Mouse (Mus musculus) stomach, postnatal 0 days (tissue): ENCODE measurements around the gene Fxyd6. TPM values are rescaled to one million over a fixed set of nuclear protein-coding genes. Genes with fewer than 3 reads are reported as not detected.

Experiments used
- ATAC-seq: fragments of 200-750 bp; cut with Nextera tagmentation; 2 replicates; pipeline ENCODE4 v1.8.0; 2017; ENCODE audit not compliant: low FRiP score, low TSS enrichment
- DNase-seq: peaks from one replicate; pipeline ENCODE4 v3.0.0-alpha.2; 2016; ENCODE audit warnings: low spot score
- H3K27ac ChIP-seq: fragments of 300-500 bp; sonication (generic); replicated peaks from 2 replicates; pipeline ENCODE4 v1.5.1; 2014; ENCODE audit warnings: mild to moderate bottlenecking, control low read depth
- H3K27me3 ChIP-seq: fragments of 300-500 bp; sonication (generic); 2 replicates; pipeline ENCODE4 v1.6.1; 2014; ENCODE audit warnings: low read length; ENCODE audit not compliant: control insufficient read depth, insufficient read depth
- H3K36me3 ChIP-seq: fragments of 300-500 bp; sonication (generic); 2 replicates; pipeline ENCODE4 v1.6.1; 2014; ENCODE audit warnings: low read length, mixed read lengths; ENCODE audit not compliant: control insufficient read depth, insufficient read depth
- H3K4me1 ChIP-seq: fragments of 300-500 bp; sonication (generic); replicated peaks from 2 replicates; pipeline ENCODE4 v1.6.1; 2014; ENCODE audit warnings: antibody characterized with exemption; ENCODE audit not compliant: control insufficient read depth, insufficient read depth
- H3K4me2 ChIP-seq: fragments of 300-500 bp; sonication (generic); replicated peaks from 2 replicates; pipeline ENCODE4 v1.6.1; 2014; ENCODE audit warnings: low read depth, mild to moderate bottlenecking, control low read depth, moderate library complexity
- H3K4me3 ChIP-seq: fragments of 300-500 bp; sonication (generic); 2 replicates; pipeline ENCODE4 v1.5.1; 2014; ENCODE audit warnings: low read depth, low read length, control low read depth
- H3K9ac ChIP-seq: fragments of 300-500 bp; sonication (generic); 2 replicates; pipeline ENCODE4 v1.6.1; 2014; ENCODE audit warnings: mild to moderate bottlenecking, low read length, control low read depth, mixed read lengths
- H3K9me3 ChIP-seq: fragments of 300-500 bp; sonication (generic); 2 replicates; pipeline ENCODE4 v1.6.1; 2016; ENCODE audit warnings: low read length; ENCODE audit not compliant: control insufficient read depth
- CTCF ChIP-seq: IDR thresholded peaks from 2 replicates; pipeline ENCODE4 v1.5.1; 2016; ENCODE audit warnings: antibody characterized with exemption, low read depth, mild to moderate bottlenecking, moderate library complexity
- EP300 ChIP-seq: optimal IDR thresholded peaks from 2 replicates; pipeline ENCODE3; 2016; ENCODE audit warnings: antibody characterized with exemption
- WGBS: fragments of 180-500 bp; shearing (Covaris S2); extraction: QIAGEN DNeasy Blood & Tissue Kit; methylation state at CpG from one replicate; pipeline ENCODE4 v1.1.7; 2014; 5-methylcytosine and 5-hydroxymethylcytosine counted together
- polyA plus RNA-seq: library from polyadenylated mRNA; unstranded; fragments of >200 nt; fragmentation: Nextera tagmentation; extraction: Ambion mirVana; gene quantifications from 2 replicates; pipeline ENCODE4 v1.2.1, GENCODE M21; 2015

Fxyd6 gene
- polyA plus RNA-seq, 1 experiment from 2014 or later = 66.9 TPM

- H3K27me3 ChIP-seq = peaks cover 22% of the 10 kb centered on the region
- no peak overlapping the region for H3K9ac ChIP-seq
- no peaks in the 10 kb centered on the region for H3K36me3 ChIP-seq
- no peaks in the 10 kb centered on the region for H3K9me3 ChIP-seq
- 82% methylated on average over 9 of the region's 9 CpGs for WGBS
- no peaks in the 10 kb centered on the region for H3K4me1 ChIP-seq
- no peak overlapping the region for H3K4me2 ChIP-seq
- TF ChIP-seq CTCF (no peak), EP300 (no peak)
- ATAC-seq (no peak), DNase-seq (no peak)
- H3K27ac ChIP-seq = no peak overlapping the region
- H3K4me3 ChIP-seq = no peak overlapping the region
Measured at GRCm38 (mm10) chr9:45433119-45433518, 63.1 kb downstream of the Fxyd6 start.

DNA sequence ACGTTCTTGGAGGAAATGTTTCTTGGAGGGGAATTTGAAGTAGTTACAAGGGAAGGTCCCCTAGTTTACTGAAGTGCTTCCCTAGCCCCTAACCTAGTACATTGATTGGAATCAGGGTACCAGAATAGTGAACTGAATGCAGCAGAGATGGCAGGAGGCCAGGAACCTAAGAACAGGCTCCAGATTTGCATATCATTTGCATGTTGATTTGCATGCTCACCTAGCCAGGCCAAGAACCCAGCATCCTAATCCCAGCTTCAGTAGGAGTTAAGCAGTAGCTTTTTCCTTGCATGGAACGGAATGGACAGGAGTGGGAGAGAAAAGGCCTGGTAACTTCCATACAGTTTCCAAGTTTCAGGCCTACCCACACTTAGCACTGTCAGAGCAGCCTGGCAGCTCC, 64.2 kb downstream of the Fxyd6 start:
- no peak overlapping the region for H3K9ac ChIP-seq
- TF ChIP-seq EP300 (no peak), CTCF (no peak)
- no peaks in the 10 kb centered on the region for H3K4me1 ChIP-seq
- H3K27me3 ChIP-seq = peaks cover 22% of the 10 kb centered on the region
- no peaks in the 10 kb centered on the region for H3K36me3 ChIP-seq
- ATAC-seq = no peak
- H3K4me3 ChIP-seq = no peak overlapping the region
- 79% methylated on average over 2 of the region's 2 CpGs for WGBS
- no peak overlapping the region for H3K27ac ChIP-seq
- no peak overlapping the region for H3K4me2 ChIP-seq
- DNase-seq = no peak
- H3K9me3 ChIP-seq = no peaks in the 10 kb centered on the region

DNA sequence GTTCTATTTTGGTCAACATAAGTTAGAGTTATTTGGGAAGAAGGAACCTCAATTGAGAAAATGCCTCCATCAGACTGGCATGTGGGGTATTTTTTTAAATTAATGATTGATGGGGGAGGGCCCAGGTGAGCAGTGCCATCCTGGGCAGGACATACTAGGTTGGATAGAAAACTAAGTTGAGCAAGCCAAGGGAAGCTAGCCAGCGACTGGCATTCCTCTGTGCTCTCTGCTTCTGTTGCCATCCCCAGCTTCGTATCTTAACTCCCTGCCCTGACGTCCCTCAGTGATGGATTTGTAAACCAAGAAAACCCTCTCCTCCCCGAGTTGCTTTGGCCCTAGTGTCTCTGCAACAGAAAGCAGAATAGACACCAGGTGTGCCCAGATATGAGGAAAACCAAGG, 69.0 kb downstream of the Fxyd6 start:
- Histone ChIP-seq H3K4me3 (no peak overlapping the region), H3K4me1 (no peaks in the 10 kb centered on the region), H3K9me3 (no peaks in the 10 kb centered on the region), H3K4me2 (no peak overlapping the region), H3K9ac (no peak overlapping the region), H3K36me3 (no peaks in the 10 kb centered on the region), H3K27me3 (no peaks in the 10 kb centered on the region), H3K27ac (no peak overlapping the region)
- TF ChIP-seq CTCF = no peak
- no peak for TF ChIP-seq EP300
- ATAC-seq = no peak
- 52% methylated on average over 4 of the region's 4 CpGs for WGBS
- DNase-seq = no peak

GRCm38 (mm10) chr9:45440083-45440784, 70.2 kb downstream of the Fxyd6 start:
- ATAC-seq (no peak), DNase-seq (no peak)
- H3K4me3 ChIP-seq = no peak overlapping the region
- no peak overlapping the region for H3K9ac ChIP-seq
- H3K36me3 ChIP-seq = no peaks in the 10 kb centered on the region
- WGBS = 55% methylated on average over 16 of the region's 16 CpGs
- H3K4me2 ChIP-seq = no peak overlapping the region
- H3K9me3 ChIP-seq = no peaks in the 10 kb centered on the region
- H3K4me1 ChIP-seq = no peaks in the 10 kb centered on the region
- H3K27me3 ChIP-seq = no peaks in the 10 kb centered on the region
- no peak overlapping the region for H3K27ac ChIP-seq
- no peak for TF ChIP-seq EP300
- TF ChIP-seq CTCF = no peak

DNA sequence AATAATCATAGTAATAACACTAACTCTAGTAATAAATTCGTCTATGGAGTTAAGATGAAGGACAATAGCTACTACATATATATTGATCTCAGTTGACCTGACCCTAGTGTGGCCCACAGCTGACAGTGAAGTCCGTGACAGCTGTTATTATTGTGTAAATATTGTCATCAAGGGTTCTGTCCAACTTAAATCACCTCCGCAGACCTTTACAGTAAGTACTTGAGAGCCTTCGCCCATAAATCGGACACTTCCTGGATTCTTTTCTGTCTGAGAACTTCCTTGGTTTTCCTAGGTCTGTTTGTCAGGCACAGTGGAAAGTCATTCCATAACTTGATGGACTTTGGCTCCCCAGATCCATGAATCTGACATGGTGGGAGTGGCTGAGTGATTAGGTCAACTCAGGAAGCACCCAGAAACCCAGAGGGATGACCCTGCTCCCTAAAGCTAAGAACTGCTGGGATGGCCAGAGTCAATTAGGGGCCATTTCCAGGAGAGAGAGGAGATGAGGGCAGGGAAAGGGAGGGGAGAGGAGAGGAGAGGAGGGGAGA, 74.3 kb downstream of the Fxyd6 start:
- no peak overlapping the region for H3K4me2 ChIP-seq
- 64% methylated on average over 5 of the region's 5 CpGs for WGBS

More for the DNA sequence above, 74.3 kb downstream of the Fxyd6 start:
- no peaks in the 10 kb centered on the region for H3K27me3 ChIP-seq
- no peak overlapping the region for H3K9ac ChIP-seq
- H3K36me3 ChIP-seq = no peaks in the 10 kb centered on the region
- H3K27ac ChIP-seq = no peak overlapping the region
- no peaks in the 10 kb centered on the region for H3K4me1 ChIP-seq
- TF ChIP-seq EP300 = no peak
- no peak for TF ChIP-seq CTCF
- H3K9me3 ChIP-seq = no peaks in the 10 kb centered on the region
- no peak overlapping the region for H3K4me3 ChIP-seq
- no peak for ATAC-seq
- DNase-seq = no peak

Other genes with a start within 250 kb of the Fxyd6 start
- 0.11 TPM in 2 replicates for gene Scn4b, start 231.8 kb upstream of the Fxyd6 start, polyA plus RNA-seq
- gene BC049352, start 188.2 kb upstream of the Fxyd6 start, polyA plus RNA-seq = 0.11 and 0.12 TPM in 2 replicates
- gene Tmprss4, start 166.1 kb upstream of the Fxyd6 start, polyA plus RNA-seq = 23.4 and 25.3 TPM in 2 replicates
- 1.0 and 1.1 TPM in 2 replicates for gene Il10ra, start 101.0 kb upstream of the Fxyd6 start, polyA plus RNA-seq
- 33.1 and 33.6 TPM in 2 replicates for gene Tmprss13, start 51.1 kb upstream of the Fxyd6 start, polyA plus RNA-seq
- gene Fxyd2, start 29.5 kb downstream of the Fxyd6 start, polyA plus RNA-seq = 1.3 and 2.2 TPM in 2 replicates
- 0.17 and 0.23 TPM in 2 replicates for gene Dscaml1, start 56.4 kb downstream of the Fxyd6 start, polyA plus RNA-seq